Mouse (Mus musculus) ES-Bruce4 (cell line): ENCODE data around the gene Farp2.

Experiments
- CTCF ChIP-seq: IDR thresholded peaks from one replicate; pipeline ENCODE4 v1.8.1; 2011; ENCODE audit warnings: low read depth, low read length
- POLR2A ChIP-seq: IDR thresholded peaks from one replicate; pipeline ENCODE4 v1.8.1; 2011; ENCODE audit warnings: low read length; ENCODE audit not compliant: insufficient read depth

GRCm38 (mm10) chr1:93635091-93635579, 123.3 kb downstream of the Farp2 start:
- TF ChIP-seq CTCF (no peak), POLR2A (no peak)
